Mouse (Mus musculus) heart, adult 2 months (tissue): ENCODE measurements around the gene Cpsf6. TPM values are rescaled to one million over a fixed set of nuclear protein-coding genes. Genes with fewer than 3 reads are reported as not detected.

ENCODE experiments used
- DNase-seq, 2 experiments: peaks; one replicate each; pipeline ENCODE4 v3.0.0; 2021
- H3K27ac ChIP-seq: fragments of 200-600 bp; 2 replicates; pipeline ENCODE4 v1.8.1; 2022
- H3K27me3 ChIP-seq: fragments of 200-500 bp; 2 replicates; pipeline ENCODE4 v1.6.1; 2012; ENCODE audit warnings: mild to moderate bottlenecking, low read length, inconsistent platforms, mixed read lengths; ENCODE audit not compliant: control insufficient read depth, insufficient read depth
- H3K36me3 ChIP-seq: fragments of 200-500 bp; 2 replicates; pipeline ENCODE4 v1.6.1; 2012; ENCODE audit warnings: low read length, inconsistent platforms; ENCODE audit not compliant: control insufficient read depth, insufficient read depth
- H3K4me1 ChIP-seq: fragments of 200-500 bp; 2 replicates; pipeline ENCODE4 v1.6.1; 2011; ENCODE audit warnings: low read length; ENCODE audit not compliant: control insufficient read depth, insufficient read depth
- H3K4me3 ChIP-seq: fragments of 200-600 bp; 2 replicates; pipeline ENCODE4 v1.8.1; 2022
- H3K79me2 ChIP-seq: fragments of 200-500 bp; replicated peaks from 2 replicates; pipeline ENCODE4 v1.6.1; 2012; ENCODE audit warnings: mild to moderate bottlenecking, inconsistent platforms, low read length, moderate library complexity, mixed read lengths; ENCODE audit not compliant: control insufficient read depth, insufficient read depth
- H3K9ac ChIP-seq: fragments of 200-500 bp; 2 replicates; pipeline ENCODE4 v1.6.1; 2012; ENCODE audit warnings: low read depth, mild to moderate bottlenecking, control low read depth, inconsistent platforms, low read length, mixed read lengths
- CTCF ChIP-seq: fragments of 200-600 bp; IDR thresholded peaks from 2 replicates; pipeline ENCODE4 v1.8.1; 2022; ENCODE audit warnings: antibody characterized with exemption, mild to moderate bottlenecking, moderate library complexity
- EP300 ChIP-seq: fragments of 200-500 bp; IDR thresholded peaks from 2 replicates; pipeline ENCODE4 v1.6.1; 2011; ENCODE audit warnings: low read depth, low read length, control low read depth; ENCODE audit not compliant: insufficient read depth
- POLR2A ChIP-seq: fragments of 200-500 bp; IDR thresholded peaks from 2 replicates; pipeline ENCODE4 v1.6.1; 2011; ENCODE audit warnings: mild to moderate bottlenecking, low read depth, low read length, control low read depth; ENCODE audit not compliant: insufficient read depth
- WGBS: fragments of 180-500 bp; shearing (Covaris S2); methylation state at CpG from one replicate; pipeline ENCODE4 v1.1.7; 2018; 5-methylcytosine and 5-hydroxymethylcytosine counted together
- intact Hi-C: fragments of 180-260 bp; cut with DNase I; formaldehyde crosslinking; loops from one replicate; pipeline ENCODE4 v1.15.1; 2025
- polyA plus RNA-seq: library from polyadenylated mRNA; depleted of rRNA; stranded (reverse); fragments of >200 nt; gene quantifications from 2 replicates; pipeline ENCODE4 v1.2.3, GENCODE M21; 2012
- total RNA-seq, 2 experiments: library from RNA; stranded (reverse); gene quantifications; 2 replicates each; pipeline ENCODE4 v1.2.3; 2021

Gene Cpsf6
- total and polyA plus RNA-seq, 3 experiments = 20.3 to 35.5 (median 30.9) TPM

- Histone ChIP-seq H3K27me3 (no peaks in the 10 kb centered on the region), H3K4me3 (no peak overlapping the region), H3K9ac (no peak overlapping the region), H3K79me2 (no peaks in the 10 kb centered on the region), H3K27ac (no peak overlapping the region), H3K36me3 (no peaks in the 10 kb centered on the region), H3K4me1 (no peaks in the 10 kb centered on the region)
- no peak for DNase-seq
- 77% methylated on average over 4 of the region's 4 CpGs for WGBS
- intact Hi-C loops = no loop called here
- TF ChIP-seq POLR2A = no peak
- TF ChIP-seq EP300 = no peak
- no peak for TF ChIP-seq CTCF
Measured at GRCm38 (mm10) chr10:117385431-117385830, 5.6 kb upstream of the Cpsf6 start.

GRCm38 (mm10) chr10:117385086-117385430 lies 5.2 kb upstream of the Cpsf6 start:
- no peaks in the 10 kb centered on the region for H3K36me3 ChIP-seq
- H3K27ac ChIP-seq = no peak overlapping the region
- 81% methylated on average over 2 of the region's 2 CpGs for WGBS
- H3K27me3 ChIP-seq = no peaks in the 10 kb centered on the region
- no peak for DNase-seq
- no peaks in the 10 kb centered on the region for H3K79me2 ChIP-seq
- H3K4me1 ChIP-seq = no peaks in the 10 kb centered on the region
- no peak for TF ChIP-seq POLR2A
- TF ChIP-seq EP300 = no peak
- no peak for TF ChIP-seq CTCF
- no peak overlapping the region for H3K9ac ChIP-seq
- intact Hi-C loops = no loop called here
- H3K4me3 ChIP-seq = no peak overlapping the region

GRCm38 (mm10) chr10:117384386-117385085 lies 4.7 kb upstream of the Cpsf6 start:
- H3K4me1 ChIP-seq = no peaks in the 10 kb centered on the region

GRCm38 (mm10) chr10:117383941-117384340 lies 4.1 kb upstream of the Cpsf6 start:
- no peaks in the 10 kb centered on the region for H3K79me2 ChIP-seq
- H3K27me3 ChIP-seq = no peaks in the 10 kb centered on the region
- no peak overlapping the region for H3K9ac ChIP-seq
- TF ChIP-seq CTCF (no peak), EP300 (no peak), POLR2A (no peak)
- 77% methylated on average over 6 of the region's 6 CpGs for WGBS
- intact Hi-C loops = no loop called here
- H3K36me3 ChIP-seq = no peaks in the 10 kb centered on the region
- no peak for DNase-seq
- H3K27ac ChIP-seq = no peak overlapping the region
- no peak overlapping the region for H3K4me3 ChIP-seq
- no peaks in the 10 kb centered on the region for H3K4me1 ChIP-seq

More at GRCm38 (mm10) chr10:117384386-117385085, 4.7 kb upstream of the Cpsf6 start:
- intact Hi-C loops = no loop called here
- no peak for DNase-seq
- no peak overlapping the region for H3K27ac ChIP-seq
- no peak overlapping the region for H3K9ac ChIP-seq
- no peaks in the 10 kb centered on the region for H3K27me3 ChIP-seq
- no peak overlapping the region for H3K4me3 ChIP-seq
- TF ChIP-seq CTCF (no peak), POLR2A (no peak), EP300 (no peak)
- H3K36me3 ChIP-seq = no peaks in the 10 kb centered on the region
- no peaks in the 10 kb centered on the region for H3K79me2 ChIP-seq
- WGBS = 84% methylated on average over 4 of the region's 4 CpGs

GRCm38 (mm10) chr10:117382996-117383550 lies 3.3 kb upstream of the Cpsf6 start:
- WGBS = 83% methylated on average over 8 of the region's 8 CpGs
- no peaks in the 10 kb centered on the region for H3K27me3 ChIP-seq
- no peaks in the 10 kb centered on the region for H3K36me3 ChIP-seq
- TF ChIP-seq POLR2A = no peak
- TF ChIP-seq CTCF = no peak
- no peak overlapping the region for H3K27ac ChIP-seq
- DNase-seq = no peak
- H3K79me2 ChIP-seq = no peaks in the 10 kb centered on the region
- H3K4me1 ChIP-seq = no peaks in the 10 kb centered on the region
- intact Hi-C loops = no loop called here
- no peak overlapping the region for H3K9ac ChIP-seq
- H3K4me3 ChIP-seq = no peak overlapping the region

GRCm38 (mm10) chr10:117382146-117382545 lies 2.3 kb upstream of the Cpsf6 start:
- no peaks in the 10 kb centered on the region for H3K4me1 ChIP-seq
- TF ChIP-seq EP300 (no peak), POLR2A (no peak), CTCF (no peak)
- no peaks in the 10 kb centered on the region for H3K27me3 ChIP-seq
- H3K36me3 ChIP-seq = no peaks in the 10 kb centered on the region
- H3K79me2 ChIP-seq = no peaks in the 10 kb centered on the region
- H3K27ac ChIP-seq = no peak overlapping the region
- intact Hi-C loops = no loop called here
- WGBS = 88% methylated on average over 2 of the region's 2 CpGs
- H3K9ac ChIP-seq = no peak overlapping the region
- DNase-seq = no peak
- no peak overlapping the region for H3K4me3 ChIP-seq
